ENCODE assay signal across 23 mouse cellular contexts in the genomic region with DNA sequence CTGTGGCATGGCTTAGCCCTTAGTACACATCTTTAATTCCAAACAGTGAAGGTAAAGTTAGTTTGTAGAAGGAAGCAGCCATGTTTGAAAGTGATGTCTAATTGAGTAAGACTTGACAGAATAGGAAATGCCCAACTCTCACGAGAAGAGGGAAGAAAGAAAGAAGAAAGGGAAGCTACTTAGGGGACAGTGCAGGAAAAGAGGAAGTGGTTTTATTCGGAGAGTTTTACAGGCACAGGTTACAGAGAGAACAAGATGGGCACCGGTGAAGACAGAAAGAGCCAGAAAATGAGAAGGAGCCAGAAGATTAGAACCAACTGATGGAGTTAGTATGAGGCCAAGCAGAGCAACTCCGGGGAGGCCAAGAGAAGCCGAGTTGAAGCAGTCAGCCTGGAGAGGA. TPM values are rescaled to one million over a fixed set of nuclear protein-coding genes. Genes with fewer than 3 reads are reported as not detected.
A peak's percentile ranks its signal among the peaks of the same experiment; 100 is the strongest.
DNase-seq lines count a peak whose midpoint lies in the region; ATAC-seq and TF ChIP-seq lines count a peak whose summit lies in the region.
"Had no signal": no experiment of that assay in that cellular context is flagged by ENCODE, and none has a peak within 500 bp of the region (broad histone marks: within the 10 kb centered on the region; RNA-seq: fewer than 3 reads in every experiment).

No protein-coding gene starts in this region.

- DNase-seq in 416B (ENCODE audit: low read depth), result peak; percentile 81
- DNase-seq in CH12.LX (ENCODE audit: extremely low read depth), result peak; percentile 77
- peak; percentile 7 to 13 for DNase-seq in monocyte, adult 2 months (ENCODE audit: low read depth in 1 of 2, low spot score in 2 of 2)
- DNase-seq in gastrocnemius, adult 8-10 months (ENCODE audit: low spot score in 2 of 2), result no peak
- no peak for DNase-seq in layer of hippocampus, adult 9-10 months (ENCODE audit: low spot score)
- no peak for DNase-seq in layer of hippocampus, adult 2 months (ENCODE audit: low spot score in 2 of 2)
- DNase-seq: adrenal gland, postnatal 25 days; cerebellum, adult 2 months; cerebellum, postnatal 25 days; gastrocnemius, postnatal 36 days; heart, postnatal 14 days; kidney, adult 2 months; kidney, postnatal 36 days; layer of hippocampus, postnatal 36 days; lung, adult 2 months; lung, postnatal 14 days; thymus, postnatal 4 days had no signal

- H3K4me2 ChIP-seq in CH12.LX (ENCODE audit: insufficient read depth, low read depth, poor library complexity, severe bottlenecking), result no peak overlapping the region
- H3K4me2 ChIP-seq: forebrain, embryonic 13.5 days; intestine, embryonic 15.5 days; midbrain, embryonic 13.5 days; neural tube, embryonic 15.5 days had no signal

- in situ Hi-C loops in CH12.LX (cut with MboI; ENCODE audit: low pct_ligation_motif_present, low pct_unique_long_range_greater_than_20kb, low sequenced_read_pairs), result loop anchor here (10.0 kb wide), 1 partner anchor 791 kb away; no protein-coding TSS in a partner anchor

- no peak for TF ChIP-seq RAD21 in CH12.LX (IDR thresholded peaks at IDR 0.05; ENCODE audit: low read depth, low read length)

- peaks cover 2% of the 10 kb centered on the region for H3K9me3 ChIP-seq in CH12.LX (replicated peaks; ENCODE audit: low read length)
- H3K9me3 ChIP-seq: forebrain, embryonic 13.5 days; intestine, embryonic 15.5 days; midbrain, embryonic 13.5 days; neural tube, embryonic 15.5 days had no signal

- 0 out of 2 replicates have a peak, but pooled peaks have one; percentile 11 for TF ChIP-seq POLR2A in CH12.LX (IDR thresholded peaks at IDR 0.05; ENCODE audit: low read depth, low read length)

- no peak overlapping the region for H3K4me3 ChIP-seq in CH12.LX (replicated peaks in 1 of 3; ENCODE audit: low read depth in 2 of 3, low read length in 2 of 3, poor library complexity in 1 of 3)
- no peak overlapping the region for H3K4me3 ChIP-seq in layer of hippocampus, adult 2 months
- H3K4me3 ChIP-seq: forebrain, embryonic 13.5 days; intestine, embryonic 15.5 days; midbrain, embryonic 13.5 days; neural tube, embryonic 15.5 days had no signal

- no peaks in the 10 kb centered on the region for H3K79me2 ChIP-seq in CH12.LX (replicated peaks; ENCODE audit: control insufficient read depth, extremely low read depth, insufficient read depth, poor library complexity, severe bottlenecking)

- 0 out of 2 replicates have a peak overlapping the region, but pooled peaks have one; percentile 12 for H3K27ac ChIP-seq in CH12.LX (ENCODE audit: insufficient read depth, low read depth)
- H3K27ac ChIP-seq in layer of hippocampus, adult 2 months, result no peak overlapping the region
- H3K27ac ChIP-seq: forebrain, embryonic 13.5 days; hindbrain, postnatal 0 days; intestine, embryonic 15.5 days; midbrain, embryonic 13.5 days; neural tube, embryonic 15.5 days had no signal

- ATAC-seq in common myeloid progenitor, adult 5-6 weeks (replicated peaks; ENCODE audit: low read depth, poor library complexity, severe bottlenecking), result peak; percentile 86
- ATAC-seq: forebrain, embryonic 13.5 days; hindbrain, postnatal 0 days; intestine, embryonic 15.5 days; midbrain, embryonic 13.5 days had no signal

- TF ChIP-seq CTCF in CH12.LX (conservative IDR thresholded peaks at IDR 0.05 in 1 of 2, IDR thresholded peaks at IDR 0.05 in 1 of 2; ENCODE audit: low read depth in 2 of 2, low read length in 2 of 2), result no peak
- no peak for TF ChIP-seq CTCF in layer of hippocampus, adult 2 months (conservative IDR thresholded peaks at IDR 0.05)

- H3K36me3 ChIP-seq in CH12.LX (replicated peaks in 1 of 2; ENCODE audit: control insufficient read depth in 1 of 2, insufficient read depth in 1 of 2, low read length in 1 of 2), result no peaks in the 10 kb centered on the region
- H3K36me3 ChIP-seq: intestine, embryonic 15.5 days; midbrain, embryonic 13.5 days; neural tube, embryonic 15.5 days had no signal

- H3K9ac ChIP-seq in CH12.LX (ENCODE audit: insufficient read depth, low read depth), result no peak overlapping the region
- H3K9ac ChIP-seq: forebrain, embryonic 13.5 days; intestine, embryonic 15.5 days; midbrain, embryonic 13.5 days; neural tube, embryonic 15.5 days had no signal

- peaks cover 5 to 24% of the 10 kb centered on the region in 2 experiments; a peak in 3 of 4 replicates for H3K4me1 ChIP-seq in CH12.LX (ENCODE audit: control insufficient read depth in 1 of 2, insufficient read depth in 2 of 2)
- H3K4me1 ChIP-seq: forebrain, embryonic 13.5 days; intestine, embryonic 15.5 days; midbrain, embryonic 13.5 days; neural tube, embryonic 15.5 days had no signal

- dilution Hi-C loops in CH12.LX (cut with MboI; ENCODE audit: extremely low pct_ligation_motif_present, extremely low pct_unique_long_range_greater_than_20kb, low sequenced_read_pairs), result no loop called here

- TF ChIP-seq EP300 in CH12.LX (IDR thresholded peaks at IDR 0.05; ENCODE audit: low read length), result peak; percentile 60; the same call in 1 of the 2 replicates

- H3K27me3 ChIP-seq in CH12.LX (replicated peaks), result no peaks in the 10 kb centered on the region
- H3K27me3 ChIP-seq: forebrain, embryonic 13.5 days; intestine, embryonic 15.5 days; midbrain, embryonic 13.5 days; neural tube, embryonic 15.5 days had no signal

TF ChIP-seq in CH12.LX, 34 proteins besides CTCF, POLR2A, EP300 and RAD21:
- TF ChIP-seq JUND (conservative IDR thresholded peaks at IDR 0.05; ENCODE audit: low read depth, low read length) (no peak), CHD2 (IDR thresholded peaks at IDR 0.05; ENCODE audit: low read length) (peak; percentile 94), MAZ (IDR thresholded peaks at IDR 0.05; ENCODE audit: low read depth, low read length) (no peak)

RNA-seq across cellular contexts. Expression of a gene that starts 27.2 kb away (rescaled TPM):
- total RNA-seq in CH12.LX (2012; rRNA removed), result 7.4 and 8.1 TPM in 2 replicates
- 9.7 and 10.3 TPM in 2 replicates for total RNA-seq in CH12.LX (2014; rRNA removed)
- polyA plus RNA-seq in CH12.LX (2012; ENCODE audit: insufficient read length, low read depth), result 9.4 and 10.6 TPM in 2 replicates
- 12.0 and 15.2 TPM in 2 replicates for total RNA-seq in common myeloid progenitor, adult 5-6 weeks (2017)
- total RNA-seq in gastrocnemius, adult 8-10 months (2022), result 10 to 100 TPM; 25.9 to 32.4 (median 27.0) TPM
- 10 to 100 TPM; 24.0 to 29.5 TPM for total RNA-seq in layer of hippocampus, adult 2 months (2021)

RNA-seq across cellular contexts. Expression of a gene that starts 48.5 kb away (rescaled TPM):
- total RNA-seq in CH12.LX (2012; rRNA removed), result 43.7 and 74.4 TPM in 2 replicates
- 70.0 and 77.8 TPM in 2 replicates for total RNA-seq in CH12.LX (2014; rRNA removed)
- polyA plus RNA-seq in CH12.LX (2012; ENCODE audit: insufficient read length, low read depth), result 109 and 110 TPM in 2 replicates
- 36.2 and 40.1 TPM in 2 replicates for total RNA-seq in common myeloid progenitor, adult 5-6 weeks (2017)
- 1 to 10 TPM in 1 of 4 experiments, under 1 TPM in 3; 0.13 to 1.1 (median 0.23) TPM for total RNA-seq in gastrocnemius, adult 8-10 months (2022)
- 10 to 100 TPM; 13.5 to 13.7 TPM for total RNA-seq in layer of hippocampus, adult 2 months (2021)

Comparison
In these comparisons a context has a peak if more than half of its experiments do, and no peak if none do; other contexts are left out.
1. DNase-seq: peak in 416B (single experiment), CH12.LX (single experiment) and monocyte, adult 2 months (2 of 2); none in gastrocnemius, adult 8-10 months (0 of 2), layer of hippocampus, adult 9-10 months (single experiment) and layer of hippocampus, adult 2 months (0 of 2).
2. RNA of a gene that starts 48.5 kb away (total RNA-seq): 43.7 to 77.8 TPM in CH12.LX, 36.2 to 40.1 TPM in common myeloid progenitor, adult 5-6 weeks and 13.5 to 13.7 TPM in layer of hippocampus, adult 2 months; 0.13 to 1.1 TPM in gastrocnemius, adult 8-10 months; every median in the first group is over 4 times any median in the second.